Mouse (Mus musculus): ENCODE measurements around the gene Sult1c1.

- no peak for TF ChIP-seq CTCF (IDR thresholded peaks at IDR 0.05; ENCODE audit: borderline replicate concordance, control insufficient read depth, extremely low read depth, insufficient read depth, low read length, poor library complexity)
- TF ChIP-seq POLR2A (IDR thresholded peaks at IDR 0.05; ENCODE audit: control insufficient read depth, extremely low read depth, insufficient read depth, low read length, poor library complexity), result no peak
Observed at GRCm38 (mm10) chr17:54003522-54003921, 13.0 kb upstream of the Sult1c1 start.
